Mouse (Mus musculus): ENCODE data around the gene Sp140.
A peak's percentile ranks its signal among the peaks of the same experiment; 100 is the strongest.
"Not testable (repeated sequence)": the region's sequence is repeated elsewhere in the genome, so short reads cannot be mapped to it uniquely, and the experiment has no call there.

The Sp140 gene

GRCm38 (mm10) chr1:85600078-85600477 is at the start of gene Sp140:
Gene Sp140 (plus strand): TSS chr1:85600378.
- DNase-seq (ENCODE audit: low read depth, low spot score), result not testable (repeated sequence)

- DNase-seq (ENCODE audit: low read depth, low spot score), result not testable (repeated sequence)
Observed at GRCm38 (mm10) chr1:85555261-85555660, 44.9 kb upstream of the Sp140 start.

- not testable (repeated sequence) for DNase-seq (ENCODE audit: low read depth, low spot score)
Observed at GRCm38 (mm10) chr1:85573554-85573953, 26.6 kb upstream of the Sp140 start.

GRCm38 (mm10) chr1:85575376-85575775 is 24.8 kb upstream of the Sp140 start, which contains the start of gene G530012D18Rik:
Gene G530012D18Rik (plus strand): TSS chr1:85575676.
- not testable (repeated sequence) for DNase-seq (ENCODE audit: low read depth, low spot score)

- not testable (repeated sequence) for DNase-seq (ENCODE audit: low read depth, low spot score)
Observed at GRCm38 (mm10) chr1:85578372-85579010, 21.7 kb upstream of the Sp140 start.

GRCm38 (mm10) chr1:85579199-85580147 is 20.7 kb upstream of the Sp140 start:
- not testable (repeated sequence) for DNase-seq (ENCODE audit: low read depth, low spot score)

- DNase-seq (ENCODE audit: low read depth, low spot score), result not testable (repeated sequence)
Observed at GRCm38 (mm10) chr1:85580148-85580534, 20.0 kb upstream of the Sp140 start.

- not testable (repeated sequence) for DNase-seq (ENCODE audit: low read depth, low spot score)
Observed at GRCm38 (mm10) chr1:85580578-85580977, 19.6 kb upstream of the Sp140 start.

- DNase-seq (ENCODE audit: low read depth, low spot score), result peak; percentile 20
Observed at GRCm38 (mm10) chr1:85581518-85581917, 18.7 kb upstream of the Sp140 start.

- DNase-seq (ENCODE audit: low read depth, low spot score), result not testable (repeated sequence)
Observed at GRCm38 (mm10) chr1:85588697-85589096, 11.5 kb upstream of the Sp140 start.

- not testable (repeated sequence) for DNase-seq (ENCODE audit: low read depth, low spot score)
Observed at GRCm38 (mm10) chr1:85592526-85592925, 7.7 kb upstream of the Sp140 start.

- DNase-seq (ENCODE audit: low read depth, low spot score), result not testable (repeated sequence)
Observed at GRCm38 (mm10) chr1:85598271-85599012, 1.7 kb upstream of the Sp140 start, which contains the start of gene Sp110. Gene Sp110 (minus strand): TSS chr1:85598817.

- DNase-seq (ENCODE audit: low read depth, low spot score), result not testable (repeated sequence)
Observed at GRCm38 (mm10) chr1:85600794-85601193, 616 bp downstream of the Sp140 start.

- DNase-seq (ENCODE audit: low read depth, low spot score), result not testable (repeated sequence)
Observed at GRCm38 (mm10) chr1:85604341-85604740, 4.2 kb downstream of the Sp140 start.

GRCm38 (mm10) chr1:85608361-85608760 is 8.2 kb downstream of the Sp140 start:
- not testable (repeated sequence) for DNase-seq (ENCODE audit: low read depth, low spot score)

- not testable (repeated sequence) for DNase-seq (ENCODE audit: low read depth, low spot score)
Observed at GRCm38 (mm10) chr1:85610581-85610980, 10.4 kb downstream of the Sp140 start.

- DNase-seq (ENCODE audit: low read depth, low spot score), result not testable (repeated sequence)
Observed at GRCm38 (mm10) chr1:85615096-85615495, 14.9 kb downstream of the Sp140 start.

- DNase-seq (ENCODE audit: low read depth, low spot score), result not testable (repeated sequence)
Observed at GRCm38 (mm10) chr1:85615819-85616218, 15.6 kb downstream of the Sp140 start.

GRCm38 (mm10) chr1:85617161-85617560 is 17.0 kb downstream of the Sp140 start:
- not testable (repeated sequence) for DNase-seq (ENCODE audit: low read depth, low spot score)

- DNase-seq (ENCODE audit: low read depth, low spot score), result not testable (repeated sequence)
Observed at GRCm38 (mm10) chr1:85618689-85619088, 18.5 kb downstream of the Sp140 start.

GRCm38 (mm10) chr1:85636936-85637335 is 36.8 kb downstream of the Sp140 start:
- DNase-seq (ENCODE audit: low read depth, low spot score), result not testable (repeated sequence)
